Mouse (Mus musculus) liver, embryonic 16.5 days (tissue): ENCODE measurements around the gene Plxdc1. TPM values are rescaled to one million over a fixed set of nuclear protein-coding genes. Genes with fewer than 3 reads are reported as not detected.
A peak's percentile ranks its signal among the peaks of the same experiment; 100 is the strongest.

Source experiments
- ATAC-seq: fragments of 200-750 bp; cut with Nextera tagmentation; 2 replicates; pipeline ENCODE4 v1.8.0; 2017; ENCODE audit warnings: low read depth, mild to moderate bottlenecking, moderate number of reproducible peaks, moderate library complexity
- H3K27ac ChIP-seq: fragments of 300-500 bp; sonication (generic); 2 replicates; pipeline ENCODE4 v1.5.1; 2014; ENCODE audit warnings: mild to moderate bottlenecking, low read length
- H3K27me3 ChIP-seq: fragments of 300-500 bp; sonication (generic); 2 replicates; pipeline ENCODE4 v1.6.1; 2014; ENCODE audit warnings: low read depth, low read length, mixed read lengths; ENCODE audit not compliant: control insufficient read depth, insufficient read depth
- H3K36me3 ChIP-seq: fragments of 300-500 bp; sonication (generic); 2 replicates; pipeline ENCODE4 v1.6.1; 2014; ENCODE audit warnings: mild to moderate bottlenecking; ENCODE audit not compliant: control insufficient read depth, insufficient read depth
- H3K4me1 ChIP-seq: fragments of 300-500 bp; sonication (generic); 2 replicates; pipeline ENCODE4 v1.6.1; 2014; ENCODE audit warnings: low read depth, low read length, mixed read lengths; ENCODE audit not compliant: control insufficient read depth
- H3K4me2 ChIP-seq: fragments of 300-500 bp; sonication (generic); 2 replicates; pipeline ENCODE4 v1.6.1; 2014; ENCODE audit warnings: low read depth, low read length, mixed read lengths
- H3K4me3 ChIP-seq: fragments of 300-500 bp; sonication (generic); 2 replicates; pipeline ENCODE4 v1.5.1; 2014; ENCODE audit warnings: low read depth, mild to moderate bottlenecking, low read length
- H3K9ac ChIP-seq: fragments of 300-500 bp; sonication (generic); 2 replicates; pipeline ENCODE4 v1.6.1; 2014; ENCODE audit warnings: low read depth, low read length
- H3K9me3 ChIP-seq: fragments of 300-500 bp; sonication (generic); replicated peaks from 2 replicates; pipeline ENCODE4 v1.6.1; 2016; ENCODE audit warnings: low read length; ENCODE audit not compliant: control insufficient read depth
- WGBS: fragments of 180-500 bp; shearing (Covaris S2); extraction: QIAGEN DNeasy Blood & Tissue Kit; methylation state at CpG from one replicate; pipeline ENCODE4 v1.1.7; 2014; ENCODE audit not compliant: insufficient replicate concordance; 5-methylcytosine and 5-hydroxymethylcytosine counted together
- polyA plus RNA-seq: library from polyadenylated mRNA; unstranded; fragments of >200 nt; fragmentation: Nextera tagmentation; extraction: Ambion mirVana; gene quantifications from 2 replicates; pipeline ENCODE4 v1.2.1, GENCODE M21; 2015

Plxdc1 gene
- polyA plus RNA-seq, 1 experiment from 2014 or later: 1.2 TPM

GRCm38 (mm10) chr11:97896655-97897054 lies 89.6 kb downstream of the Plxdc1 start:
- no peaks in the 10 kb centered on the region for H3K36me3 ChIP-seq
- H3K4me3 ChIP-seq: no peak overlapping the region
- H3K27me3 ChIP-seq: no peaks in the 10 kb centered on the region
- H3K9me3 ChIP-seq: no peaks in the 10 kb centered on the region; the same call in 1 of the 2 replicates
- H3K4me2 ChIP-seq: no peak overlapping the region
- no peak for ATAC-seq
- H3K4me1 ChIP-seq: no peaks in the 10 kb centered on the region
- H3K9ac ChIP-seq: no peak overlapping the region
- no peak overlapping the region for H3K27ac ChIP-seq
- 69% methylated on average over 4 of the region's 4 CpGs for WGBS

GRCm38 (mm10) chr11:97891821-97892220 lies 94.4 kb downstream of the Plxdc1 start:
- Histone ChIP-seq H3K4me2 (no peak overlapping the region), H3K27ac (no peak overlapping the region), H3K4me1 (no peaks in the 10 kb centered on the region), H3K9ac (no peak overlapping the region), H3K9me3 (no peaks in the 10 kb centered on the region; the same call in 1 of the 2 replicates), H3K36me3 (no peaks in the 10 kb centered on the region), H3K27me3 (no peaks in the 10 kb centered on the region), H3K4me3 (no peak overlapping the region)
- WGBS: 67% methylated on average over 5 of the region's 5 CpGs
- no peak for ATAC-seq

- no peak overlapping the region for H3K4me3 ChIP-seq
- no peak overlapping the region for H3K9ac ChIP-seq
- no peaks in the 10 kb centered on the region; the same call in 1 of the 2 replicates for H3K9me3 ChIP-seq
- WGBS: 79% methylated on average over 2 of the region's 2 CpGs
- peaks cover 5% of the 10 kb centered on the region for H3K4me1 ChIP-seq
- no peaks in the 10 kb centered on the region for H3K36me3 ChIP-seq
- H3K4me2 ChIP-seq: no peak overlapping the region
- no peak for ATAC-seq
- H3K27me3 ChIP-seq: no peaks in the 10 kb centered on the region
- H3K27ac ChIP-seq: no peak overlapping the region
Observed at GRCm38 (mm10) chr11:97885296-97885915, 100.8 kb downstream of the Plxdc1 start.

- Histone ChIP-seq H3K27ac (peak overlapping the region; percentile 72), H3K36me3 (no peaks in the 10 kb centered on the region), H3K4me1 (peaks cover 5% of the 10 kb centered on the region), H3K9me3 (no peaks in the 10 kb centered on the region; the same call in 1 of the 2 replicates), H3K9ac (peak overlapping the region; percentile 47), H3K4me3 (peak overlapping the region; percentile 71), H3K4me2 (peak overlapping the region; percentile 74), H3K27me3 (no peaks in the 10 kb centered on the region)
- no peak for ATAC-seq
- WGBS: 28% methylated on average over 7 of the region's 7 CpGs
Observed at GRCm38 (mm10) chr11:97884601-97885185, 101.6 kb downstream of the Plxdc1 start.

GRCm38 (mm10) chr11:97883918-97884600 lies 102.2 kb downstream of the Plxdc1 start, which contains the start of gene Fbxo47:
TSS of gene Fbxo47 (minus strand) at chr11:97884154.
- H3K36me3 ChIP-seq: no peaks in the 10 kb centered on the region
- peak within 1 kb of the TSS; percentile 72 for H3K9ac ChIP-seq
- no peaks in the 10 kb centered on the region; the same call in 1 of the 2 replicates for H3K9me3 ChIP-seq
- peaks cover 5% of the 10 kb centered on the region for H3K4me1 ChIP-seq
- H3K27ac ChIP-seq: peak within 1 kb of the TSS; percentile 87
- no peaks in the 10 kb centered on the region for H3K27me3 ChIP-seq
- ATAC-seq: peak; percentile 92
- H3K4me3 ChIP-seq: peak within 1 kb of the TSS; percentile 71
- H3K4me2 ChIP-seq: peak within 1 kb of the TSS; percentile 74
- under 1% methylated on average over 37 of the region's 37 CpGs for WGBS

- H3K36me3 ChIP-seq: no peaks in the 10 kb centered on the region
- H3K27me3 ChIP-seq: no peaks in the 10 kb centered on the region
- no peaks in the 10 kb centered on the region; the same call in 1 of the 2 replicates for H3K9me3 ChIP-seq
- H3K9ac ChIP-seq: peak overlapping the region; percentile 72
- peak; percentile 73 for ATAC-seq
- H3K27ac ChIP-seq: peak overlapping the region; percentile 87
- peak overlapping the region; percentile 71 for H3K4me3 ChIP-seq
- H3K4me1 ChIP-seq: peaks cover 5% of the 10 kb centered on the region
- H3K4me2 ChIP-seq: peak overlapping the region; percentile 74
- WGBS: 3% methylated on average over 26 of the region's 26 CpGs
Observed at GRCm38 (mm10) chr11:97883542-97883917, 102.7 kb downstream of the Plxdc1 start.

- peaks cover 5% of the 10 kb centered on the region for H3K4me1 ChIP-seq
- ATAC-seq: no peak
- no peaks in the 10 kb centered on the region for H3K27me3 ChIP-seq
- H3K36me3 ChIP-seq: no peaks in the 10 kb centered on the region
- H3K4me2 ChIP-seq: no peak overlapping the region
- no peak overlapping the region for H3K9ac ChIP-seq
- WGBS: 65% methylated on average over 4 of the region's 4 CpGs
- no peaks in the 10 kb centered on the region; the same call in 1 of the 2 replicates for H3K9me3 ChIP-seq
- H3K4me3 ChIP-seq: no peak overlapping the region
- no peak overlapping the region for H3K27ac ChIP-seq
Observed at GRCm38 (mm10) chr11:97880362-97880761, 105.9 kb downstream of the Plxdc1 start.

- H3K27me3 ChIP-seq: no peaks in the 10 kb centered on the region
- ATAC-seq: no peak
- no peak overlapping the region for H3K9ac ChIP-seq
- 74% methylated on average over 2 of the region's 2 CpGs for WGBS
- no peaks in the 10 kb centered on the region for H3K9me3 ChIP-seq
- H3K4me1 ChIP-seq: no peaks in the 10 kb centered on the region
- no peak overlapping the region for H3K4me3 ChIP-seq
- no peak overlapping the region for H3K27ac ChIP-seq
- no peak overlapping the region for H3K4me2 ChIP-seq
- no peaks in the 10 kb centered on the region for H3K36me3 ChIP-seq
Observed at GRCm38 (mm10) chr11:97877341-97877740, 108.9 kb downstream of the Plxdc1 start.

GRCm38 (mm10) chr11:97874396-97874795 lies 111.8 kb downstream of the Plxdc1 start:
- ATAC-seq: no peak
- WGBS: 71% methylated on average over 1 of the region's 1 CpGs
- no peak overlapping the region for H3K9ac ChIP-seq
- H3K4me2 ChIP-seq: no peak overlapping the region
- no peaks in the 10 kb centered on the region for H3K9me3 ChIP-seq
- no peak overlapping the region for H3K4me3 ChIP-seq
- no peaks in the 10 kb centered on the region for H3K36me3 ChIP-seq
- no peaks in the 10 kb centered on the region for H3K27me3 ChIP-seq
- H3K4me1 ChIP-seq: no peaks in the 10 kb centered on the region
- no peak overlapping the region for H3K27ac ChIP-seq
